Mouse (Mus musculus): ENCODE results near the gene Cyp2u1.

- TF ChIP-seq CTCF (IDR thresholded peaks at IDR 0.05; ENCODE audit: control insufficient read depth, insufficient read depth, insufficient read length) (no peak), MYOG (IDR thresholded peaks at IDR 0.05; ENCODE audit: control insufficient read depth, extremely low read depth, insufficient read length) (no peak), MYOD1 (IDR thresholded peaks at IDR 0.05; ENCODE audit: control insufficient read depth, insufficient read length, low read depth) (no peak), USF1 (IDR thresholded peaks at IDR 0.05; ENCODE audit: low read depth) (no peak), CEBPB (IDR thresholded peaks at IDR 0.05; ENCODE audit: low read depth) (no peak), MAX (IDR thresholded peaks at IDR 0.05) (no peak)
Observed at GRCm38 (mm10) chr3:131265516-131265915, 37.5 kb downstream of the Cyp2u1 start.
